In the genomic region with DNA sequence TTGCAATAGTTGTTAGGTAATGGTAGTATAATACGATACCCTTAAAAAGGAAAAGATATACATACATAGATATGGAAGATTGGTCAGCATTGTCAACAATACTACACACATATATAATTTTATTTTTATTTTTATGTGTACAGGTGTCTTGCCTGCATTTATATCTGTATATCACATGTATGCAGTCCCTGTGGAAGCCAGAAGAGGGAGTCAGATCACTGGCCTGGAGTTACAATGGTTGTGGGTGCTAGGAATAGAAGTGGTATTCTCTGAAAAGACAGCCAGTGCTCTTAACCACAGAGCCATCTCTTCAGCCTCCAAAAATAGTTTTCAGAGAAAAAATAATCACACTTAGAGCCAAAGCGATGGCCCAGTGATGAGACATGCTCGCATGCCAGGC, we compare ENCODE assay signal across 33 mouse cellular contexts. TPM values are rescaled to one million over a fixed set of nuclear protein-coding genes. Genes with fewer than 3 reads are reported as not detected.
DNase-seq lines count a peak whose midpoint lies in the region; ATAC-seq and TF ChIP-seq lines count a peak whose summit lies in the region.
"Had no signal": no experiment of that assay in that cellular context is flagged by ENCODE, and none has a peak within 500 bp of the region (broad histone marks: within the 10 kb centered on the region; RNA-seq: fewer than 3 reads in every experiment).

No protein-coding gene starts in this region.

- H3K4me3 ChIP-seq in hindbrain, postnatal 0 days (ENCODE audit: low read length): no peak overlapping the region
- no peak overlapping the region for H3K4me3 ChIP-seq in hindbrain, embryonic 12.5 days
- H3K4me3 ChIP-seq in midbrain, embryonic 11.5 days (ENCODE audit: low read depth, low read length): no peak overlapping the region
- no peak overlapping the region for H3K4me3 ChIP-seq in midbrain, embryonic 15.5 days
- H3K4me3 ChIP-seq: embryonic facial prominence, embryonic 10.5 days; hindbrain, embryonic 10.5 days; limb, embryonic 10.5 days; midbrain, embryonic 12.5 days; neural tube, embryonic 12.5 days had no signal

- DNase-seq in hindbrain, postnatal 0 days (ENCODE audit: low spot score): no peak
- peak; percentile 54 for DNase-seq in midbrain, embryonic 11.5 days (ENCODE audit: low spot score, missing footprints)
- DNase-seq in Patski (ENCODE audit: low read depth, low spot score): no peak
- DNase-seq in adrenal gland, adult 2 months: no peak
- DNase-seq in thymus, postnatal 36 days: no peak
- DNase-seq: adrenal gland, postnatal 25 days; cerebellum, adult 11 months; cerebellum, adult 9-11 months; gastrocnemius, postnatal 14 days; heart, adult 11 months; heart, postnatal 10 days; kidney, adult 18-20 months; kidney, postnatal 4 days; liver; lung, postnatal 10 days; right cerebral cortex, postnatal 25 days; thymus, postnatal 14 days had no signal

- ATAC-seq in hindbrain, postnatal 0 days: no peak
- no peak for ATAC-seq in hindbrain, embryonic 12.5 days (ENCODE audit: low FRiP score)
- ATAC-seq in midbrain, embryonic 11.5 days (ENCODE audit: low FRiP score): no peak
- no peak for ATAC-seq in midbrain, embryonic 15.5 days (replicated peaks)
- ATAC-seq in Patski: no peak
- ATAC-seq: forebrain, embryonic 16.5 days had no signal

- POLR2A ChIA-PET in Patski (lab: Charles Lee): no interaction called here

- no peak overlapping the region for H3K9ac ChIP-seq in hindbrain, postnatal 0 days (replicated peaks; ENCODE audit: low read length)
- no peak overlapping the region for H3K9ac ChIP-seq in hindbrain, embryonic 12.5 days
- H3K9ac ChIP-seq in midbrain, embryonic 11.5 days (ENCODE audit: low read length): no peak overlapping the region
- no peak overlapping the region for H3K9ac ChIP-seq in midbrain, embryonic 15.5 days
- H3K9ac ChIP-seq: midbrain, embryonic 12.5 days; neural tube, embryonic 12.5 days had no signal

- no peaks in the 10 kb centered on the region for H3K36me3 ChIP-seq in hindbrain, postnatal 0 days (ENCODE audit: insufficient read depth, low read length)
- no peaks in the 10 kb centered on the region for H3K36me3 ChIP-seq in hindbrain, embryonic 12.5 days
- H3K36me3 ChIP-seq in midbrain, embryonic 11.5 days (ENCODE audit: control insufficient read depth, insufficient read depth, low read length): no peaks in the 10 kb centered on the region
- H3K36me3 ChIP-seq in midbrain, embryonic 15.5 days (replicated peaks): no peaks in the 10 kb centered on the region
- H3K36me3 ChIP-seq: embryonic facial prominence, embryonic 10.5 days; hindbrain, embryonic 10.5 days; limb, embryonic 10.5 days; midbrain, embryonic 12.5 days; neural tube, embryonic 12.5 days had no signal

- H3K9me3 ChIP-seq in hindbrain, postnatal 0 days (ENCODE audit: low read length): no peaks in the 10 kb centered on the region
- H3K9me3 ChIP-seq in hindbrain, embryonic 12.5 days (replicated peaks): no peaks in the 10 kb centered on the region
- no peaks in the 10 kb centered on the region for H3K9me3 ChIP-seq in midbrain, embryonic 11.5 days (ENCODE audit: control insufficient read depth, low read length)
- H3K9me3 ChIP-seq in midbrain, embryonic 15.5 days: no peaks in the 10 kb centered on the region
- H3K9me3 ChIP-seq: embryonic facial prominence, embryonic 10.5 days; hindbrain, embryonic 10.5 days; limb, embryonic 10.5 days; midbrain, embryonic 12.5 days; neural tube, embryonic 12.5 days had no signal

- no peak overlapping the region for H3K27ac ChIP-seq in hindbrain, postnatal 0 days
- H3K27ac ChIP-seq in hindbrain, embryonic 12.5 days: no peak overlapping the region
- H3K27ac ChIP-seq in midbrain, embryonic 11.5 days (ENCODE audit: low read depth, low read length): no peak overlapping the region
- H3K27ac ChIP-seq in midbrain, embryonic 15.5 days: no peak overlapping the region
- H3K27ac ChIP-seq: embryonic facial prominence, embryonic 10.5 days; hindbrain, embryonic 10.5 days; limb, embryonic 10.5 days; midbrain, embryonic 12.5 days; neural tube, embryonic 12.5 days had no signal

- H3K4me1 ChIP-seq in hindbrain, postnatal 0 days (ENCODE audit: insufficient read depth, low read length): no peaks in the 10 kb centered on the region
- H3K4me1 ChIP-seq in hindbrain, embryonic 12.5 days: no peaks in the 10 kb centered on the region
- H3K4me1 ChIP-seq in midbrain, embryonic 11.5 days (ENCODE audit: control insufficient read depth, insufficient read depth, low read length): no peaks in the 10 kb centered on the region
- H3K4me1 ChIP-seq in midbrain, embryonic 15.5 days: no peaks in the 10 kb centered on the region
- H3K4me1 ChIP-seq: hindbrain, embryonic 10.5 days; midbrain, embryonic 12.5 days; neural tube, embryonic 12.5 days had no signal

- H3K4me2 ChIP-seq in hindbrain, postnatal 0 days (ENCODE audit: low read depth, low read length): no peak overlapping the region
- H3K4me2 ChIP-seq in hindbrain, embryonic 12.5 days (replicated peaks): no peak overlapping the region
- H3K4me2 ChIP-seq in midbrain, embryonic 11.5 days: no peak overlapping the region
- no peak overlapping the region for H3K4me2 ChIP-seq in midbrain, embryonic 15.5 days
- H3K4me2 ChIP-seq: heart, embryonic 11.5 days; midbrain, embryonic 12.5 days; neural tube, embryonic 12.5 days had no signal

- H3K27me3 ChIP-seq in hindbrain, postnatal 0 days (ENCODE audit: insufficient read depth, low read length): no peaks in the 10 kb centered on the region
- peaks cover 8% of the 10 kb centered on the region; the same call in 1 of the 2 replicates for H3K27me3 ChIP-seq in hindbrain, embryonic 12.5 days
- H3K27me3 ChIP-seq in midbrain, embryonic 11.5 days (ENCODE audit: control insufficient read depth, insufficient read depth, low read length): no peaks in the 10 kb centered on the region
- H3K27me3 ChIP-seq in midbrain, embryonic 15.5 days (replicated peaks): no peaks in the 10 kb centered on the region
- H3K27me3 ChIP-seq in Patski: peaks cover 10% of the 10 kb centered on the region
- H3K27me3 ChIP-seq: neural tube, embryonic 12.5 days had no signal

- TF ChIP-seq CTCF in hindbrain, postnatal 0 days (IDR thresholded peaks at IDR 0.05; ENCODE audit: low read depth): peak; percentile 27; the same call in 1 of the 2 replicates
- peak; percentile 42 for TF ChIP-seq CTCF in Patski (IDR thresholded peaks at IDR 0.05)

- whole genome bisulfite sequencing in hindbrain, postnatal 0 days: 91% methylated on average over 3 of the region's 3 CpGs
- WGBS in hindbrain, embryonic 12.5 days: 97% methylated on average over 3 of the region's 3 CpGs
- WGBS in midbrain, embryonic 11.5 days: 86% methylated on average over 3 of the region's 3 CpGs
- WGBS in midbrain, embryonic 15.5 days: 95% methylated on average over 3 of the region's 3 CpGs

- in situ Hi-C loops in Patski (cut with MboI; ENCODE audit: low pct_unique_long_range_greater_than_20kb): loop anchor here (10.0 kb wide), 2 partner anchors 98 to 148 kb away; no protein-coding TSS in a partner anchor

- CTCF ChIA-PET in Patski (lab: Charles Lee): interaction anchor here (1.5 kb wide), 2 partner anchors 9 to 354 kb away, joined by 3 read pairs; no protein-coding TSS in a partner anchor

RNA-seq across cellular contexts. Expression of a gene that starts 35.9 kb away (rescaled TPM):
- 3,796 and 3,887 TPM in 2 replicates for total RNA-seq in hindbrain, postnatal 0 days (2014; rRNA removed)
- 2,316 and 2,371 TPM in 2 replicates for polyA plus RNA-seq in hindbrain, postnatal 0 days (2015; fragmentation: Nextera tagmentation; extraction: Ambion mirVana)
- polyA plus RNA-seq in hindbrain, embryonic 12.5 days (2016; fragmentation: Nextera tagmentation; extraction: Ambion mirVana): 2,594 and 2,617 TPM in 2 replicates
- polyA plus RNA-seq in midbrain, embryonic 11.5 days (2014; fragmentation: Nextera tagmentation; extraction: Ambion mirVana): 3,704 and 3,886 TPM in 2 replicates
- 3,196 and 3,218 TPM in 2 replicates for polyA plus RNA-seq in midbrain, embryonic 15.5 days (2015; fragmentation: Nextera tagmentation; extraction: Ambion mirVana)
- polyA plus RNA-seq in Patski (2021): 1,252 TPM
- 1,000 to 10,000 TPM; 1,424 to 4,193 TPM for total RNA-seq in adrenal gland, adult 2 months (2021)
- 1,414 and 2,267 TPM in 2 replicates for polyA plus RNA-seq in adrenal gland, adult 2 months (2012; rRNA removed)

RNA-seq across cellular contexts. Expression of a gene that starts 37.2 kb away (rescaled TPM):
- not detected in 2 replicates for total RNA-seq in hindbrain, postnatal 0 days (2014; rRNA removed)
- not detected in 2 replicates for polyA plus RNA-seq in hindbrain, postnatal 0 days (2015; fragmentation: Nextera tagmentation; extraction: Ambion mirVana)
- not detected in 2 replicates for polyA plus RNA-seq in hindbrain, embryonic 12.5 days (2016; fragmentation: Nextera tagmentation; extraction: Ambion mirVana)
- polyA plus RNA-seq in midbrain, embryonic 11.5 days (2014; fragmentation: Nextera tagmentation; extraction: Ambion mirVana): 0.22 and 0.50 TPM in 2 replicates
- 2.2 and 2.4 TPM in 2 replicates for polyA plus RNA-seq in midbrain, embryonic 15.5 days (2015; fragmentation: Nextera tagmentation; extraction: Ambion mirVana)
- polyA plus RNA-seq in Patski (2021): not detected
- not detected for total RNA-seq in adrenal gland, adult 2 months (2021)
- polyA plus RNA-seq in adrenal gland, adult 2 months (2012; rRNA removed): 0.08 TPM in 1 of 2 replicates, not detected in the other
- total RNA-seq: adrenal gland, postnatal 25 days; common myeloid progenitor, adult 5-6 weeks; gastrocnemius, postnatal 14 days; heart, postnatal 10 days; layer of hippocampus, postnatal 10 days; left cerebral cortex, adult 8-10 months; megakaryocyte progenitor cell, adult 5-6 weeks had no signal
- polyA plus RNA-seq: heart, embryonic 11.5 days; hindbrain, embryonic 10.5 days; kidney, embryonic 16.5 days; limb, embryonic 10.5 days; liver, embryonic 16.5 days; neural tube, embryonic 12.5 days; spleen, adult 2 months had no signal
